Mouse (Mus musculus) heart, adult 2 months (tissue): ENCODE measurements at regions not wholly inside any gene's neighbourhood (a gene's known extent, or its start where the extent isn't known, plus 50 kb on each side); places are given as distances from the start of the nearest gene placed in this dataset.
A peak's percentile ranks its signal among the peaks of the same experiment; 100 is the strongest.

Experiments
- DNase-seq, 2 experiments: peaks; one replicate each; pipeline ENCODE4 v3.0.0; 2021
- H3K27ac ChIP-seq: fragments of 200-600 bp; 2 replicates; pipeline ENCODE4 v1.8.1; 2022
- H3K27me3 ChIP-seq: fragments of 200-500 bp; 2 replicates; pipeline ENCODE4 v1.6.1; 2012; ENCODE audit warnings: mild to moderate bottlenecking, low read length, inconsistent platforms, mixed read lengths; ENCODE audit not compliant: control insufficient read depth, insufficient read depth
- H3K36me3 ChIP-seq: fragments of 200-500 bp; 2 replicates; pipeline ENCODE4 v1.6.1; 2012; ENCODE audit warnings: low read length, inconsistent platforms; ENCODE audit not compliant: control insufficient read depth, insufficient read depth
- H3K4me1 ChIP-seq: fragments of 200-500 bp; 2 replicates; pipeline ENCODE4 v1.6.1; 2011; ENCODE audit warnings: low read length; ENCODE audit not compliant: control insufficient read depth, insufficient read depth
- H3K4me3 ChIP-seq: fragments of 200-600 bp; 2 replicates; pipeline ENCODE4 v1.8.1; 2022
- H3K79me2 ChIP-seq: fragments of 200-500 bp; replicated peaks from 2 replicates; pipeline ENCODE4 v1.6.1; 2012; ENCODE audit warnings: mild to moderate bottlenecking, inconsistent platforms, low read length, moderate library complexity, mixed read lengths; ENCODE audit not compliant: control insufficient read depth, insufficient read depth
- H3K9ac ChIP-seq: fragments of 200-500 bp; 2 replicates; pipeline ENCODE4 v1.6.1; 2012; ENCODE audit warnings: low read depth, mild to moderate bottlenecking, control low read depth, inconsistent platforms, low read length, mixed read lengths
- CTCF ChIP-seq: fragments of 200-600 bp; IDR thresholded peaks from 2 replicates; pipeline ENCODE4 v1.8.1; 2022; ENCODE audit warnings: antibody characterized with exemption, mild to moderate bottlenecking, moderate library complexity
- EP300 ChIP-seq: fragments of 200-500 bp; IDR thresholded peaks from 2 replicates; pipeline ENCODE4 v1.6.1; 2011; ENCODE audit warnings: low read depth, low read length, control low read depth; ENCODE audit not compliant: insufficient read depth
- POLR2A ChIP-seq: fragments of 200-500 bp; IDR thresholded peaks from 2 replicates; pipeline ENCODE4 v1.6.1; 2011; ENCODE audit warnings: mild to moderate bottlenecking, low read depth, low read length, control low read depth; ENCODE audit not compliant: insufficient read depth
- WGBS: fragments of 180-500 bp; shearing (Covaris S2); methylation state at CpG from one replicate; pipeline ENCODE4 v1.1.7; 2018; 5-methylcytosine and 5-hydroxymethylcytosine counted together
- intact Hi-C: fragments of 180-260 bp; cut with DNase I; formaldehyde crosslinking; loops from one replicate; pipeline ENCODE4 v1.15.1; 2025

- no peak overlapping the region for H3K4me3 ChIP-seq
- WGBS: 4% methylated on average over 5 of the region's 5 CpGs
- intact Hi-C loops: no loop called here
These were observed 292.1 kb downstream of the Agtpbp1 start for GRCm38 (mm10) chr13:59292905-59293304.

GRCm38 (mm10) chr13:59289127-59289526 is 295.9 kb downstream of the Agtpbp1 start:
- Histone ChIP-seq H3K9ac (no peak overlapping the region), H3K4me3 (no peak overlapping the region), H3K27ac (no peak overlapping the region), H3K79me2 (no peaks in the 10 kb centered on the region), H3K36me3 (no peaks in the 10 kb centered on the region), H3K27me3 (no peaks in the 10 kb centered on the region; the same call in 1 of the 2 replicates), H3K4me1 (no peaks in the 10 kb centered on the region)
- WGBS: 77% methylated on average over 11 of the region's 11 CpGs
- intact Hi-C loops: no loop called here
- TF ChIP-seq POLR2A (no peak), CTCF (peak; percentile 15; the same call in 1 of the 2 replicates)
- no peak for DNase-seq

More at GRCm38 (mm10) chr13:59292905-59293304, 292.1 kb downstream of the Agtpbp1 start:
- Histone ChIP-seq H3K9ac (no peak overlapping the region), H3K27ac (no peak overlapping the region), H3K4me1 (no peaks in the 10 kb centered on the region), H3K36me3 (no peaks in the 10 kb centered on the region), H3K27me3 (no peaks in the 10 kb centered on the region; the same call in 1 of the 2 replicates), H3K79me2 (no peaks in the 10 kb centered on the region)
- DNase-seq: no peak
- TF ChIP-seq POLR2A (no peak), CTCF (no peak), EP300 (no peak)

- no peaks in the 10 kb centered on the region for H3K4me1 ChIP-seq
These were observed 303.8 kb downstream of the Agtpbp1 start for GRCm38 (mm10) chr13:59281199-59281598.

GRCm38 (mm10) chr13:59279136-59279535 is 305.9 kb downstream of the Agtpbp1 start:
- TF ChIP-seq EP300 (no peak), POLR2A (no peak), CTCF (no peak)
- H3K27ac ChIP-seq: no peak overlapping the region
- no peak overlapping the region for H3K4me3 ChIP-seq
- H3K9ac ChIP-seq: no peak overlapping the region
- no peak for DNase-seq
- WGBS: 28% methylated on average over 4 of the region's 4 CpGs
- H3K36me3 ChIP-seq: no peaks in the 10 kb centered on the region
- intact Hi-C loops: no loop called here
- no peaks in the 10 kb centered on the region for H3K4me1 ChIP-seq
- no peaks in the 10 kb centered on the region for H3K27me3 ChIP-seq
- H3K79me2 ChIP-seq: no peaks in the 10 kb centered on the region

More at GRCm38 (mm10) chr13:59281199-59281598, 303.8 kb downstream of the Agtpbp1 start:
- Histone ChIP-seq H3K4me3 (no peak overlapping the region), H3K27me3 (no peaks in the 10 kb centered on the region), H3K79me2 (no peaks in the 10 kb centered on the region), H3K36me3 (no peaks in the 10 kb centered on the region), H3K9ac (no peak overlapping the region), H3K27ac (no peak overlapping the region)
- peak; percentile 38 for TF ChIP-seq CTCF
- TF ChIP-seq EP300: no peak
- WGBS: 78% methylated on average over 5 of the region's 5 CpGs
- intact Hi-C loops: no loop called here
- no peak for DNase-seq

GRCm38 (mm10) chr13:59271661-59272060 is 313.4 kb downstream of the Agtpbp1 start:
- no peak for DNase-seq
- H3K27ac ChIP-seq: no peak overlapping the region
- 74% methylated on average over 4 of the region's 4 CpGs for WGBS

GRCm38 (mm10) chr13:59266854-59267253 is 318.2 kb downstream of the Agtpbp1 start:
- Histone ChIP-seq H3K9ac (no peak overlapping the region), H3K4me1 (no peaks in the 10 kb centered on the region), H3K27ac (no peak overlapping the region), H3K27me3 (no peaks in the 10 kb centered on the region), H3K36me3 (no peaks in the 10 kb centered on the region), H3K4me3 (no peak overlapping the region), H3K79me2 (no peaks in the 10 kb centered on the region)
- TF ChIP-seq EP300: no peak
- no peak for TF ChIP-seq CTCF
- TF ChIP-seq POLR2A: no peak
- WGBS: 61% methylated on average over 4 of the region's 4 CpGs
- intact Hi-C loops: no loop called here
- no peak for DNase-seq

More at GRCm38 (mm10) chr13:59271661-59272060, 313.4 kb downstream of the Agtpbp1 start:
- TF ChIP-seq EP300 (no peak), POLR2A (no peak), CTCF (no peak)
- no peaks in the 10 kb centered on the region for H3K79me2 ChIP-seq
- no peak overlapping the region for H3K4me3 ChIP-seq
- no peak overlapping the region for H3K9ac ChIP-seq
- no peaks in the 10 kb centered on the region for H3K36me3 ChIP-seq
- no peaks in the 10 kb centered on the region for H3K27me3 ChIP-seq
- no peaks in the 10 kb centered on the region for H3K4me1 ChIP-seq
- intact Hi-C loops: no loop called here
